Mouse (Mus musculus) mesoderm, embryonic 11.5 days (tissue): ENCODE data around the gene Klhl10.

Experiments
- DNase-seq: peaks from one replicate; pipeline ENCODE4 v3.0.0-alpha.2; 2012; ENCODE audit warnings: low read depth, low spot score

Klhl10 gene

GRCm38 (mm10) chr11:100408076-100408834 lies 33.5 kb upstream of the Klhl10 start:
- peak; percentile 72 for DNase-seq

GRCm38 (mm10) chr11:100408835-100409462 lies 32.8 kb upstream of the Klhl10 start:
- no peak for DNase-seq

- no peak for DNase-seq
Observed at GRCm38 (mm10) chr11:100409686-100410085, 32.0 kb upstream of the Klhl10 start.

- DNase-seq: no peak
Observed at GRCm38 (mm10) chr11:100411736-100412135, 30.0 kb upstream of the Klhl10 start.

GRCm38 (mm10) chr11:100413541-100413940 lies 28.2 kb upstream of the Klhl10 start:
- DNase-seq: no peak

- peak; percentile 93 for DNase-seq
Observed at GRCm38 (mm10) chr11:100414021-100414913, 27.4 kb upstream of the Klhl10 start, which contains the start of gene P3h4. Gene P3h4 (minus strand): TSS chr11:100414836.

GRCm38 (mm10) chr11:100414914-100415822 lies 26.5 kb upstream of the Klhl10 start, which contains the start of gene Fkbp10:
Gene Fkbp10 (plus strand): TSS chr11:100415697.
- peak; percentile 69 for DNase-seq

- DNase-seq: no peak
Observed at GRCm38 (mm10) chr11:100421537-100421936, 20.2 kb upstream of the Klhl10 start.

GRCm38 (mm10) chr11:100423836-100424235 lies 17.9 kb upstream of the Klhl10 start:
- no peak for DNase-seq

- DNase-seq: peak; percentile 84
Observed at GRCm38 (mm10) chr11:100425851-100426250, 15.9 kb upstream of the Klhl10 start.

GRCm38 (mm10) chr11:100426820-100427219 lies 14.9 kb upstream of the Klhl10 start:
- DNase-seq: no peak

GRCm38 (mm10) chr11:100428612-100429199 lies 13.0 kb upstream of the Klhl10 start:
- DNase-seq: no peak

- no peak for DNase-seq
Observed at GRCm38 (mm10) chr11:100430052-100430451, 11.7 kb upstream of the Klhl10 start.

- DNase-seq: no peak
Observed at GRCm38 (mm10) chr11:100432002-100432401, 9.7 kb upstream of the Klhl10 start.

- no peak for DNase-seq
Observed at GRCm38 (mm10) chr11:100435678-100436246, 6.0 kb upstream of the Klhl10 start.

GRCm38 (mm10) chr11:100437901-100438300 lies 3.8 kb upstream of the Klhl10 start:
- DNase-seq: no peak

- DNase-seq: peak; percentile 83
Observed at GRCm38 (mm10) chr11:100440691-100441522, 810 bp upstream of the Klhl10 start.

GRCm38 (mm10) chr11:100442625-100443024 lies 908 bp downstream of the Klhl10 start:
- no peak for DNase-seq

GRCm38 (mm10) chr11:100457247-100457646 lies 15.5 kb downstream of the Klhl10 start:
- DNase-seq: no peak
